Mouse (Mus musculus) common myeloid progenitor, adult 5-6 weeks (primary cell): ENCODE measurements around the gene 4921539E11Rik. TPM values are rescaled to one million over a fixed set of nuclear protein-coding genes. Genes with fewer than 3 reads are reported as not detected.
A peak's percentile ranks its signal among the peaks of the same experiment; 100 is the strongest.

Source experiments
- ATAC-seq: replicated peaks from 2 replicates; pipeline ENCODE4 v1.8.0; 2016; ENCODE audit warnings: low read depth, mild to moderate bottlenecking, moderate TSS enrichment, inconsistent platforms; ENCODE audit not compliant: poor library complexity, severe bottlenecking
- total RNA-seq: library from RNA; stranded (forward); fragments of 200-1000, 187-1606 nt; gene quantifications from 2 replicates; pipeline ENCODE4 v1.2.3, GENCODE M21; 2017

4921539E11Rik gene
- total RNA-seq = not detected in 2 replicates

GRCm38 (mm10) chr4:103290763-103291162 is at the start of gene 4921539E11Rik:
TSS of gene 4921539E11Rik (minus strand) at chr4:103290863.
- no peak for ATAC-seq

GRCm38 (mm10) chr4:103335134-103335533 is 44.5 kb upstream of the 4921539E11Rik start:
- ATAC-seq = no peak

GRCm38 (mm10) chr4:103329348-103329747 is 38.7 kb upstream of the 4921539E11Rik start:
- ATAC-seq = no peak

- peak; percentile 69; the same call in 1 of the 2 replicates for ATAC-seq
These were observed 36.3 kb upstream of the 4921539E11Rik start for GRCm38 (mm10) chr4:103326994-103327393.

- no peak for ATAC-seq
These were observed 34.2 kb upstream of the 4921539E11Rik start for GRCm38 (mm10) chr4:103324688-103325451.

- ATAC-seq = peak; percentile 81
These were observed 30.8 kb upstream of the 4921539E11Rik start for GRCm38 (mm10) chr4:103321461-103321860.

- ATAC-seq = no peak
These were observed 25.2 kb upstream of the 4921539E11Rik start for GRCm38 (mm10) chr4:103315861-103316260.

GRCm38 (mm10) chr4:103314526-103314910 is 23.9 kb upstream of the 4921539E11Rik start:
- ATAC-seq = no peak

- peak; percentile 93 for ATAC-seq
These were observed 23.2 kb upstream of the 4921539E11Rik start, which contains the start of gene Oma1 for GRCm38 (mm10) chr4:103313587-103314525. TSS of gene Oma1 (plus strand) at chr4:103313812.

GRCm38 (mm10) chr4:103303851-103304250 is 13.2 kb upstream of the 4921539E11Rik start:
- no peak for ATAC-seq

GRCm38 (mm10) chr4:103299342-103299741 is 8.7 kb upstream of the 4921539E11Rik start:
- ATAC-seq = no peak

GRCm38 (mm10) chr4:103288342-103288741 is 2.3 kb downstream of the 4921539E11Rik start:
- ATAC-seq = no peak

GRCm38 (mm10) chr4:103273021-103273420 is 17.6 kb downstream of the 4921539E11Rik start:
- ATAC-seq = no peak

GRCm38 (mm10) chr4:103269336-103269735 is 21.3 kb downstream of the 4921539E11Rik start:
- peak; percentile 56; the same call in 1 of the 2 replicates for ATAC-seq

- ATAC-seq = no peak
These were observed 25.5 kb downstream of the 4921539E11Rik start for GRCm38 (mm10) chr4:103265166-103265565.

- no peak for ATAC-seq
These were observed 26.8 kb downstream of the 4921539E11Rik start for GRCm38 (mm10) chr4:103263812-103264396.

GRCm38 (mm10) chr4:103263378-103263777 is 27.3 kb downstream of the 4921539E11Rik start:
- ATAC-seq = no peak

GRCm38 (mm10) chr4:103258817-103259216 is 31.8 kb downstream of the 4921539E11Rik start:
- ATAC-seq = no peak

- no peak; the same call in 1 of the 2 replicates for ATAC-seq
These were observed 36.8 kb downstream of the 4921539E11Rik start for GRCm38 (mm10) chr4:103253846-103254245.

- ATAC-seq = no peak
These were observed 41.1 kb downstream of the 4921539E11Rik start for GRCm38 (mm10) chr4:103249436-103250085.
